Mouse (Mus musculus) T-helper 1 cell (primary cell): ENCODE data around the gene Apoc3.

ENCODE experiments used
- in situ Hi-C: fragments of 300-600 bp; cut with MboI, MseI; formaldehyde crosslinking; loops from one replicate; pipeline ENCODE4 v1.15.1; 2025; ENCODE audit warnings: high pct_unique_total_duplicates

Apoc3 gene

GRCm38 (mm10) chr9:46198461-46198860 lies 37.0 kb downstream of the Apoc3 start:
- in situ Hi-C loops = loop anchor here (5.0 kb wide), 2 partner anchors 69 to 201 kb away; partner anchors contain the start of gene Apoa5

- in situ Hi-C loops = loop anchor here (5.0 kb wide), 2 partner anchors 71 to 199 kb away; partner anchors contain the start of gene Apoa5
Measured at GRCm38 (mm10) chr9:46196699-46197169, 38.7 kb downstream of the Apoc3 start.

DNA sequence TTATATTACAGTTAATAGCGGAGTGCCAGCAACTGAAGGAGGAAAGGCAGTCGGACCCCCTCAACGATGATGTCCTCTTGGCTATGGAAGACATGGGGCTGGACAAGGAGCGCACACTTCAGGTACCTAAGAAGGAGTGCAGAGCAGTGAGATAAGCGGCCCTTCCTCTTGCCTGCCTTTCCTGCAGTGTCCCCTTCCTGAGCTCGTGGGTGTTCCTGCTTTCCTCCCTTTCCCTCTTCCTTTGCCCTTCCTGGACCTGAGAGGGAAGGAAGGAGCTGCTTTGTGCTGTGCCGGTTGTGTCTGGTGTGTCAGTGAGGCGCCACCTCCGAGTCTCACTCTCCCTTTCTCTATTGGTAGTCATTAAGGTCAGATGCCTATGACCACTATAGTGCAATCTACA lies 40.6 kb downstream of the Apoc3 start:
- in situ Hi-C loops = loop anchor here (5.0 kb wide), 2 partner anchors 72 to 198 kb away; partner anchors contain the start of gene Apoa5

DNA sequence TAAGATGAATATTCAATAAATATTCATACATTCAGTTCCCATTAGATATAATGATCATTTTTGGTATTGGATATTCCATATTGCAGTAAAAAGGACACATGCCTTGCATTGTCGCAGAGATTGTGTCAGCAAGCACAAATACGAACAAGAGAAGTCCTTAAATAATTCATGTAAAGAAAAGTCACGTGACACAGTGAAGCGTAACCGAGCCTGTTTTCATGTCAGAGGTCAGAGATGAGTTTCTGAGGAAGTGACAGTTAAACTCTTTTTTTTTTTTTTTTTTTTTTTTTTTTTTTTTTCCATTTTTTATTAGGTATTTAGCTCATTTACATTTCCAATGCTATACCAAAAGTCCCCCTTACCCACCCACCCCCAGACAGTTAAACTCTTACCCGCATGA lies 42.8 kb downstream of the Apoc3 start:
- in situ Hi-C loops = no loop called here

DNA sequence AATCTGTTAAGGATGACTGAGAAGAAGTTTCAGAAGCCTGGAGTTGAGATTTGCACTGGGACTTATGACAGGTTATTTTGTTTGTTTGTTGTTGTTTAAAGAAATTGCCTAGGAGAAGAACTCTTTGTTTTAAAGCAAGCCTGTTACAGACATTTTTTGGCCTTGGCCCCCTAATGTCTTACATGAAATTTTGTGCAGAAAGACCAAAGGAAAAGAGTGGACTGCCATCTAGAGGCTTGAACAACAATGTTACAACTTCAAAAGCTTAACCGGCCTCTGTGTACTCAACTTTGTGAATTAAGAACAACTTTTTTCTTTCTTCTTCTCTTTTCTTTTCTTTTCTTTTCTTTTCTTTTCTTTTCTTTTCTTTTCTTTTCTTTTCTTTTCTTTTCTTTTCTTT lies 43.8 kb downstream of the Apoc3 start:
- in situ Hi-C loops = no loop called here

DNA sequence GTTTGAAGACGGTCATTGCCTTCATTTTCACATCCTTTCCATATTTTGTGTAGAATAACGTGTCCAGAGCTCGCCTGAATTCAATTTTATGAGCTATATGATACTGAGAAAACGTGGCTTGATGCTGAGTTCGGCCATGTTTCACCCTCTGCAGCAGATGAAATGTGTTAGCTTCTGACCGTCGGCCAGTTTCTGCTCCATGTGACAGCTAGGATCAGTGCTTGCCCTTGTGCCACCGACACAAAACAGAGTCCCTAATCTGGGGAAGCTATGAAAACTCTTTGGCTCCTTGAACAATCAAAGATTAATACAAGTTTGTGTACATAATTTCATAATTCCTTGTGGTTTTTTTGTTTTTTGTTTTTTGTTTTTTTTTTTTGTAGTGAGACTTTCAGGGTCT lies 44.2 kb downstream of the Apoc3 start:
- in situ Hi-C loops = no loop called here

DNA sequence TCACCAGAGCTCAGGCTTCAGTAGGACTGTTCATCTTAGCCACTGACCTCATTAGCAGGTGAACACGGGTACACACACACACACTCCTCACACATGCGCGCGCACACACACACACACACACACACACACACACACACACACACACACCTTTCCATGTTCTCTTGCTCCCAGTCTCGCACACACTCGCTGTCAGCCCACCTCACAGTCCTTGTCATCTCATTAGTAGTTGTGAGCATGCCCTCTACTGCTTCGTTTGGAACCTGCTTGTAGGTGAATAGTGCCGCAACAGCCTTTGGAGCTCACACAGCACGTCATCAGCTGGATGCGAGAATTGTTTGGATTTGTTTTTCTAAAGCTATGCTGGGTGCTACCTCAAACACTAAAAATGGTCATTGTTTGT lies 46.1 kb downstream of the Apoc3 start:
- in situ Hi-C loops = no loop called here

- in situ Hi-C loops = no loop called here
Measured at GRCm38 (mm10) chr9:46188956-46189355, 46.5 kb downstream of the Apoc3 start.

DNA sequence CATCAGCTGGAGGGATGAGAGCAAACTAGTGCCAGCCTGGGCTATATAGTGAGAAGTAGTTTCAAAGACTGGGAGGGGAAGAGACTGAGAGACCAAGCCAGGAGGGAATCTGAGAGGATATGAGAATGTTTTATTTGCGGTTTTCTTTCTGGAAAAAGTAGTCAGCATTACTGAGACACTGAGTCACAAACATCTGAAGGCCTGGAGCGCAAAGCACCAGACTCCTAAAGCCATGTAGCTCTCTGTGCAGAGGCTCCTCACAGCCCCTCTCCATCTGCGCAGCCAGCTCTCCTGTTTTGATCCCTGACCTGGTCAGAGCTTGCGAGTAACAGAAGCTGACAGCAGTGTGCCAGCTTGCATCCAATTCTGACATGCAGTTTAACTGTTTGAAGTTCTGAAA lies 47.1 kb downstream of the Apoc3 start:
- in situ Hi-C loops = no loop called here

- in situ Hi-C loops = no loop called here
Measured at GRCm38 (mm10) chr9:46186387-46186786, 49.0 kb downstream of the Apoc3 start.

- in situ Hi-C loops = no loop called here
Measured at GRCm38 (mm10) chr9:46185191-46185590, 50.2 kb downstream of the Apoc3 start.

DNA sequence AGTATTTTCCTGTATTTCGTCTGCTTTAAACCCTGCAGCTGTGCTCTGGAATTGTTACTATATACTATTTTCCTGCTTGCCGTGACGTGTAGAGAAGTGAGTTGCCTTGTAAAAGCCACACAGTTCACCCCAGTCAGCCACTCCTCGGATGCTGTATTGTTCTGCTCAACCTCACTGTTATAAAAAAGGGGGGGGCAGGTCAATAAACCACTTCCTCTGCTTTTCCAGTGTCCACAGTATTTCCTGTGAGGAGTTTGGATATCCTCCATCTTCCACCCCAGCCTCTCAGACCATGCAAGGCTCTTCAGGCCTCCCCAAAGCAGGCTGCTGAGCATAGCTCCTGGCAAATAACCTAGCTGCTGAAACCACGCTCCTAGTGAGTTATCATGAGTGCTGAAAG lies 50.9 kb downstream of the Apoc3 start:
- in situ Hi-C loops = no loop called here
